Mouse (Mus musculus): ENCODE results near the gene Dpm3.

- TF ChIP-seq CTCF (IDR thresholded peaks at IDR 0.05; ENCODE audit: extremely low read depth, insufficient read depth, low read length) = no peak
- TF ChIP-seq POLR2A (IDR thresholded peaks at IDR 0.05; ENCODE audit: extremely low read depth, insufficient read depth, low read length) = no peak
Measured at GRCm38 (mm10) chr3:89278643-89279042, 19.5 kb downstream of the Dpm3 start.
